Mouse (Mus musculus): Measurements from ENCODE around the gene Pak7.

Pak7 gene

DNA sequence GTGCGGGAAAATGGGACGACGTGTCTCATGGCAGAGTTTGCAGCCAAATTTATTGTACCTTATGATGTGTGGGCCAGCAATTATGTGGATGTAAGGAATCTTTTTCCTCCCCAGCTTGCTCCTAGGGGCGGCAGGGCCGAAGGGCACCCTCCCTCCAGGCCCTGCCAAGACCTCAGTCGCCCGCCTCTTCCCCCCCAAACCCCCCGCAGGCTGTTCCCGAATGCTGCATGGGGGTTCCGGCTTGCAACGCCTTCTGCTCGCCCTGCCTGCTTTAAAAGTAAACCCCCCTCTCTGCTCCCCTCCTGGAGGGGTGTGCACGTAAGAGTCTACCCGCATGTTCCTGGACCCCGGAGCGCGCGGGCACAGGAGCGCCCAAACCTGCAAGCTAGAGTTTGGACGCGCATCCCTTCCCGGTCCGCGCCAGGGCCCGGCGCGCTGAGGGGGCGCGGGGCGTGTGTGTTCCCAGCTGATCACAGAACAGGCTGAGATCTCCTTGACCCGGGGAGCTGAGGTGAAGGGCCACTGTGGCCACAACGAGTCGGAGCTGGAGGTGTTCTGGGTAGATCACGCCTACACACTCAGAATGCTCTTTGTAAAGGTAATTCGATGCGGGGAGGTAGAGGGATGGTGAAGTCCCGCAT, 328.6 kb downstream of the Pak7 start:
- in situ Hi-C loops (cut with MboI; ENCODE audit: low pct_unique_long_range_greater_than_20kb in 1 of 2, low sequenced_read_pairs in 2 of 2, unreplicated experiment in 1 of 2) = no loop called here

DNA sequence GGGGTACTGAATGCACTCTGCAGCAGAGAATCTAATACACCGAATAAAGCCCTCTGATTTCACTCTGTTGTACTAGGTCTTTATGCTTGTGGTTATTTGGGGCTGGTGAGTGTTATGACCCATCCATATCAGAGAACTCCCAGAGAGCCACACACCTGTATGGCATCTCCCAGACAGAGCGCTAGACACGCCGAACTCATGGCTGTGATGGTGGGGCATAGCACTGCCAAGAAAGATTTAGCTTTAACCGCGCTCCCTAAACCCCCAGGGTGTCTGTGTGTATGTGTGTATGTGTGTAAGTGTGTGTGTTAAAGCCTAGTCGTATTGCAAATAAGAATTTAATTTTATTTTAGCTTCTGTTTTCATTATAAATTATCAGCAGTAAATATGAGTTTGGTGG, 329.4 kb downstream of the Pak7 start:
- in situ Hi-C loops (cut with MboI; ENCODE audit: low pct_unique_long_range_greater_than_20kb in 1 of 2, low sequenced_read_pairs in 2 of 2, unreplicated experiment in 1 of 2) = no loop called here

DNA sequence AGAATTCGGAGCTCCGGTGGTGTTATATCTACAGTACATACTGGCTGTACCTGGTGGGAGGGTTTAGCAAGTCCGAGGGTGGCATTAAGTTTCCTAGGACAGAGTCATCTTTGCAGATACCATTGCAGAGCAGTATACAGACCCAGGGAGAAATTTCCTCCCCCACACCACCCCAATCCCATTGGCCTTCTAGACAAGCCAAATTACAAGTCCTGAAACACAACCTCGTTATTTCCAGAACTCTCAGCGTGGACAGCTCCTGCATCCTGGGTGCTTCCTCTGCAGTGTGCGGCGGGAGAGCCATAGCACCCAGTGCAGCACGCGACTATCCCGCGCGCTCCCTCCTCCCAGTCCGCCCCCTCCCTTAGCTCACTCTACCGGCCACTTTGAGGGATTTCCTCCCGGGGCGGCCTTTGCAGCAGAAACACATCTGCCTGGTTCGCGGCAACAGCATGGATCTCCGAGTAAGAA, 329.9 kb downstream of the Pak7 start:
- in situ Hi-C loops (cut with MboI; ENCODE audit: low pct_unique_long_range_greater_than_20kb in 1 of 2, low sequenced_read_pairs in 2 of 2, unreplicated experiment in 1 of 2) = no loop called here

DNA sequence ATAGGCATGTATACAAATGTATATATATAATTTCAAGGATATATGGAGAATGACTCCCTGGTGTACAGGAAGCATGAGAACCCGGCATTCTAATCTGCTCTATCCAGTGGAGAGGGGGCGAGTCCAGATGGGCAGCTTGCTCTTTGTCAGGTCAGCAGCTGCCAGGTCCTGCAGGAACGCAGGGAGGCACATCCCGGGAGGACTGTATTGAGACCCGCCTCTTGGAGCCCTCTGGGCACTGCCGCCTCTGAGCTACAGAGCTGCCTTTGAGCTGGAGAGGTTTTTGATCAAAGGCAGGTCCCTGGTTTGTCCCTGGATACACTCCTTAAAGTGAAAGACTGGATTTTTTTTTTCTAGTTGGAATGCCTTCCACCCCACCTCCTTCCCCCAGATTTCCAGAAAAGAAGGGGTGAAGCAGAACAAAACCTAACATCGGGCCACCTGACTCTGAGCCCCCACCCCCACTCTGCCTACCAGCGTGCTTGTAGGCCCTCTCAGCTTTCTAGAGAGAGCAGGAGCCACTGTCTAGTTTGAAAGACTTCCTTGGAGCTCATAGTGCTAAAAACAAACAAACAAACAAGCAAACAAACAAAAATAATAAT, 336.0 kb downstream of the Pak7 start, which contains the start of gene Lamp5:
Lamp5 (plus strand) TSS at position 552 of the 602 bp plus-strand sequence.
- in situ Hi-C loops (cut with MboI; ENCODE audit: low pct_unique_long_range_greater_than_20kb in 1 of 2, low sequenced_read_pairs in 2 of 2, unreplicated experiment in 1 of 2) = no loop called here

DNA sequence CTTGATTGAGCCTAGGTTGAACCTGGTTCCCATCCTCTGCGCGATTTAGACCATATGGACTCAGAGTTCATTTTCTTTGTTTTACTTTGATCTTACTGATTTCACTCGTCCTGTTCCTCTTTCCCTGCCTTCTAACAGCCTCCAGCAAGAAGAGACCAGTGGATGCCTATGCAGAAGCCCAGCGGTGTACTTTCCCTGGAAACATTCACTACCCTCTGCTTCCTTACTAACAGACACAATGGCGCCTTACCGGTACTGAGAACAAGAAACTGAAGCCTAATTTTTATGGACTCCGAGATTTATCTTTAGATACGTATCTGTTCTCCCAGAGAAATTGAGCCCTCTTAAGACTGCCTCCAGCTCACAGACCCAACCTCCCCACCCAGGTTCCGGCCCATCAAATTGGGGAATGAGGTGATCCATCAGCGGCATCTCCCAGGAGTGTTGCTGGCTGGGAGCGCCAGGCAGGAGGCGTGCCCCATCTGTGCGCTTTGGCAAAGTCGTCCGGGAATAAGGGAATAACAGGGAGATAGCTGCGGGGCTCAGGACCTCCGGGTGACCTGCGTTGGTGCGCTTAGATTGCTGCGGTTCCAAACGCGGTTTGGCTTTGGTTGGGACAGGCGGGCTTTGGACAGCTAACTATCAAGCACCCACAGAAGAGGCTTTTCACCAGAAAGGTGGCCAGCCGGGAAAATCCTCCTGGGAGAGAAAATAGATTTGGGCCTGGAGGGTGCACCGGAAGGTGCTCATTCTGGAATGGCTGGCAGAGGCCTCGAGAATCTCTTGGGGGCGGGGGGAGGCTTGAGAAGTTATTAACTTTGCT, 336.8 kb downstream of the Pak7 start:
- in situ Hi-C loops (cut with MboI; ENCODE audit: low pct_unique_long_range_greater_than_20kb in 1 of 2, low sequenced_read_pairs in 2 of 2, unreplicated experiment in 1 of 2) = no loop called here

DNA sequence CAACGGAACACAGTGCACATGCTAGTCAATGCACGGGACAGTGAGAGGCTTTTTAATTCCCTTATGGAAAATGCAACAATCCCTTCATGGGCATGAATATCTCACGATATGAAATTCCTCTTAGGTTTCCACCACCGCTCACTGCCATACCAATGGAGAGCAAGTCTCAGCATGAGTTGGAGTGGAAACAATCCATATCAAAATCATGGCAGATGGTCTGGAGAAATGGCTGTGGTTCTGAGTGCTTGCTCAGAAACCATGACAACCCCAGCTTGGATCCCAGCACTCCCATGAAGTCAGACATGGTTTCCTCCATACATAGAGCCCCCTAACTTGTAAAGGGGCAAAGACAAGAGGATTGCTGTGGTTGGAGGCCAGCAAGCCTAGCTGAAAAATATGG, 339.3 kb downstream of the Pak7 start:
- in situ Hi-C loops (cut with MboI; ENCODE audit: low pct_unique_long_range_greater_than_20kb in 1 of 2, low sequenced_read_pairs in 2 of 2, unreplicated experiment in 1 of 2) = no loop called here
